Mouse (Mus musculus) fat pad, adult 2 months (tissue): ENCODE results near the gene Agap2.

Experiments used
- DNase-seq: peaks from one replicate; pipeline ENCODE4 v3.0.0-alpha.2; 2011; ENCODE audit warnings: low read depth, low spot score; ENCODE audit errors: extremely low read depth

The Agap2 gene

DNA sequence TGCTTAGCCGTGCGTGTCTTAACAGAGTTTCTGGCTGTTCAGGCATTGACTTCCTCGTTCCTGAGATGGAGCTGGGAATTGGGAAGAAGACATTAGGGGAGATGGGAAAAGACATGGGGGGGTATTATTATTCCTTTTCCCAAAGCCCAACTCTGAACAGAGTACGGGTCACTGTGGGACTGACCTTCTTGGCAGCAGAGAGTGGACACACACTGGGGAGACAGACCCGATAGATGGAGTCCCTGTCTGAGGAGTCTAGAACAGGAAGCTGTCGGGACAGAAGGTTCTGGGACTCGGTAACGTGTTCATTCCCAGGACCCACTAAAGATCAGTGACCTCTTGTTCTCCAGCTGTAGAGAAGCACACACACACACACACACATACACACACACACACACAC, 567 bp downstream of the Agap2 start:
- DNase-seq, result no peak

DNA sequence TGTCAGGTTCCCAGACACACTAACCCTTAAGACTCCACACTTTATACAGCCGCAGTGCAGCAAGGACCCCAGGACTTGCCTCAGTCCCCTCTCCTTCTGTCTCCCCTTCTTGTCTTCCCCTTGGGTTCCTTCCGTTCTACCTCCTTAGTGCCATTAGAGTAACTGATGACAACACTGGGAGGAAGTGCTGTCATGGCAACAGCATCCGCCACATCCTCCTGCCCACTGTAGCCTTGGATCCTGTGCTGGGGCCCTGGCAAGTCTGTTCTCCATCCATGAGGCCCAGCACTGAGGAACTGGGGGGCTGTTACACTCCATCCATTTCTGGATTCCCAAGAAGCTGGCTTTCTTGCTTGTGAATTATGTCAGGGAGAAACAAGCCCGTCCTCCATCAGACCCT, 998 bp downstream of the Agap2 start:
- DNase-seq, result no peak

GRCm38 (mm10) chr10:127077515-127077914, 2.4 kb downstream of the Agap2 start:
- no peak for DNase-seq

GRCm38 (mm10) chr10:127078001-127078676, 3.1 kb downstream of the Agap2 start:
- DNase-seq, result no peak

- no peak for DNase-seq
Measured at GRCm38 (mm10) chr10:127078677-127079575, 3.8 kb downstream of the Agap2 start.

DNA sequence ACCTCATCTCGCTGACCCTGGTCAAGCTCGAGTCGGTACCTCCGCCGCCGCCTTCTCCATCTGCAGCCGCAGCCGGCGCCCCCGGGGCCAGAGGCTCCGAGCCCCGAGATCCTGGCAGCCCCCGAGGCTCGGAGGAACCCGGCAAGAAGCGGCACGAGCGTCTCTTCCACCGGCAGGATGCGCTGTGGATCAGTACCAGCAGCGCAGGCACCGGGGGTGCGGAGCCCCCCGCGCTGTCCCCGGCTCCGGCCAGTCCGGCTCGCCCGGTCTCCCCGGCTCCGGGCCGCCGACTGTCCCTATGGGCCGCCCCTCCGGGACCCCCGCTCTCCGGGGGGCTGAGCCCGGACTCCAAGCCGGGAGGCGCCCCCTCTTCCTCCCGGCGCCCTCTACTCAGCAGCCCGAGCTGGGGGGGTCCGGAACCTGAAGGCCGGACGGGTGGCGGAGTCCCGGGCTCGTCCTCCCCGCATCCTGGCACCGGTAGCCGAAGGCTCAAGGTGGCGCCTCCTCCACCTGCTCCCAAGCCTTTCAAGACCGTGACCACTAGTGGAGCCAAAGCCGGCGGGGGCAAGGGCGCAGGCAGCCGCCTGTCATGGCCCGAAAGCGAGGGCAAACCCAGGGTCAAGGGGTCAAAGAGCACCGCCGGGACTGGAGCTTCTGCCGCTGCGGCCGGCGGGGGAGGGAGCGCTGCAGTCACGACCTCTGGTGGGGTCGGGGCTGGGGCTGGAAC, 4.7 kb downstream of the Agap2 start:
- no peak for DNase-seq

DNA sequence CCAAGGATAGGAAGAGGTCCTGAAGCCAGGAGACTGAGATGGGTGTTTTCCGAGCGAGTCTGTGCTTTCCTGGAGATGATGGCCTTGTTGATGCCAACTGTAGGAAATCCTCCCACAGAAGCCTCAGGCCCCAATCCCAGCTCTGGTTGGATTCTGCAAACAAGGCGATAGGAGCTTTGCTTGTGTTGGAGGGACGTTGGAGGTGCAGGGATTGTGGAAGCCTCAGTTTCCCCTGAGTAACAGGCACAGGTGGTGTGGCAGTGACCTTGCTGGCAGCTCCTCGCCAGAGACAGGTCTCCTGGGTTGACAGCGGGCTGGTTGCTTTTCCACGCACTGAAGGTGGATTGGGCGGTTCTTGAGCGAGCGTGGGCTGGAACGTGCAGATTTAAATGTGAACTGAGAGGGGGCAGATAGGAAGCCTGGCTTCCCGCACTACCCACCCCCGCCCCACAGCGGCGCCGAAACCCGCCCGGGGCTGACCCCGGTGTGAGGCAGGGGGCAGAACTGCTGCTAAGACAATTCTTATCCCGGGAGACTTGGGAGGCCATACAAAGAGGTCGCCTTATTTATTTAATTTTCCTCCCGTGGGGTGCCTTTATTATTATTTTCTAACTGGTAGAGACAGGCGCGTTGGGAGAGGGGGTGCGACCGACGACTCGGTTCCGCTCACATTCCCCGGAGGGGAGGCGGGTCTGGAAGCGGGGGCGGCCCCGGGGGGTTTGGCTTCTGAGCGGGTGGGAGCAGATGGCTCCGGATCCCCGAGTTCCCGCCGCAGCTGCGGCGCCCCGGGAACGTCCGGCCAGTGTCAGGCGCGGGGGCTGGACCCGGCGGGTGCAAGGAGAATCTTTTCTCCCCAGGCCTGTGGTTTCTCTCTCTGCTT, 6.1 kb downstream of the Agap2 start:
- DNase-seq, result no peak

DNA sequence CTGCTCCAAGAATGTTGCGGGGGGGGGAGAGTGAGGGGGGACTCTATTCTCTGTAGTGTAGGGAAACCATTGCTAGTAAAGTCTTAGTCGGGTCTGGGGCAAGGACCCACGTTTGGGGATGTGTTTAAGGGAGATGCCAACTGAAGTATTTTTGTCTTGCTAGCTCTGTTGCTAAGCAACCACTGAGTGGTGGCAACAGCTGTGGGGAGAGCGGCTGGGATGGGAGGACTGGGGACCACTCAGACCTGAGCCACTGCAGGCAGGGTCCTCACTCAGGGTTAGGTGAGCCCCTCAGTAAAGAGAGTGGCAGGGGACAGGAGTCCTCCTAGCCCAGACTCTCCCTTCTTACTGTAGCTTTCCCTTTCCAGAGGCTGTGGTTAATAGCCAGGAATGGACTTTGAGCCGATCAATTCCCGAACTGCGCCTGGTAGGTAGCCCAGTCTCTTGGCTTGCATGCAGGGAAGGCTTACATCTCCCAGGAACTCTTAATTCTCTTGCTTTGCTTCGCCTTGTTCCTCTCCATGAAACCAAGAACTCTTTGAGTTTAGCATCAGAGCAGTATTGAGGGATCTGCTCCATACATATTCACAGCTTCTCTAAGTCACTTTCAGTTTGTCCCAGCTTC, 7.0 kb downstream of the Agap2 start:
- no peak for DNase-seq

- DNase-seq, result no peak
Measured at GRCm38 (mm10) chr10:127083292-127083914, 8.3 kb downstream of the Agap2 start.

DNA sequence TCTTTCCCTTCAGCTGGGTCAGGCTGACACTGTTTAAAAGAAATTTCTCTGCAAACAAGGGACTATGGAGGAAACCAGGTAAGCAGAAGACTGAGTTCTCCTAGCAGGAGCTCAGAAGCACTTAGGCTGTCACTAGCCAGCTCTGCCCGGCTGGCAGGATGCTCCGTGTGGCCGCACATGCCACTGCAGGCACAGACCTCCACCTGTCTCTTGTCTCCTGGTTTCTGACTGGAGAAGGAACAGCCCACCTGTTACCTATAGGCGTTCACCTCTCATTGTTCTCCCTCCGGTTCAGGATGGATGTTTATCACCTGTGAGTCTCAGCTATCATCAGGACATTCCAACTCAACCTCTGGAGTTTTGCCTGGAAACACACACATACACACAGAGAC, 8.8 kb downstream of the Agap2 start:
- DNase-seq, result no peak

GRCm38 (mm10) chr10:127085052-127085451, 10.0 kb downstream of the Agap2 start:
- no peak for DNase-seq

GRCm38 (mm10) chr10:127085633-127086032, 10.5 kb downstream of the Agap2 start:
- DNase-seq, result no peak

DNA sequence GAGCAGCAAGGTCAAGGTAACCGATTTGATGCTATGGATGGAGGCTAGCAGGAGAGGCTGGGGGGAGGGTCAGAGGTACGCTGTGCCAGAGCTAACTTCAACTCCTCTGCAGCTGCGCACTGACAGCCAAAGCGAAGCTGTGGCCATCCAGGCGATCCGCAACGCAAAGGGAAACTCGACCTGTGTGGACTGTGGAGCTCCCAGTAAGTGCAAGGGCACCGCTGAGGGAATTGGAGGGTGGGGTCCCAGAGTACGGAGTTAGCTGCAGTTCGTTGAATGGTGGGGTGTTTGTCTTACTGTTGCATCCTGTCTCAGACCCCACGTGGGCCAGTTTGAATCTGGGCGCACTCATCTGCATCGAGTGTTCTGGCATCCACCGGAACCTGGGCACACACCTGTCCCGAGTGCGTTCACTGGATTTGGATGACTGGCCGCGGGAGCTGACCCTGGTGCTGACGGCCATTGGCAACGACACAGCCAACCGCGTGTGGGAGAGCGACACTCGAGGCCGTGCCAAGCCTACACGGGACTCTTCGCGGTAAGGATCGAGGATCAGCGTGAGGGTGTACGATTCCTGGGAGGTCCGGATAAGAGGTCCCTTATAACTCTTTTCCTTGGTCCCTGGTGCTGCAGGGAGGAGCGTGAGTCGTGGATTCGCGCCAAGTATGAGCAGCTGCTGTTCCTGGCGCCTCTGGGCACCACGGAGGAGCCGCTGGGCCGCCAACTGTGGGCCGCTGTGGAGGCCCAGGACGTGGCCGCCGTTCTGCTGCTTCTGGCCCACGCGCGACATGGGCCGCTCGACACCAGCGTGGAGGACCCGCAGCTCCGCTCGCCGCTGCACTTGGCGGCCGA, 15.7 kb downstream of the Agap2 start:
- no peak for DNase-seq

- no peak for DNase-seq
Measured at GRCm38 (mm10) chr10:127091507-127092396, 16.7 kb downstream of the Agap2 start.

GRCm38 (mm10) chr10:127092742-127093141, 17.7 kb downstream of the Agap2 start:
- no peak for DNase-seq

DNA sequence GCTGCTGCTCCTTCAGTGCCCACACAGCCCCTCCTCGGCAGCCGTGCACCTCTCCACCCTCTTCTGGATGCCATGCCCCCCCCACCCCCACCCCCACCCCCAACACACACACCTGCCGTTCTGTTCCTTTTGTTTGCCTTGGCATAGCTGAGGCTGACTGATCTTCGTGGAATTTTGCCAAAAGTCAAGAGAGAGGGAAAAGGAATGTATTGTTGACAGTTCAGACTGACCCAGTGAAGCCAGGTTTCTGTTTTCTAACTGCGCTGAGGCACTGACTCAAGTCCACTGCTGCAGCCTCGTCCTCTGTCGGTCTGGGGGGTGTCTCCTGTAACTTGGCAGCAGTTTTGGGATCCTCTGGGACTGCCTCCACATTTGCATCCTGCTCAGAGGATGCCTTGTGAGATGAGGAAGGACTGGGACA, 19.3 kb downstream of the Agap2 start:
- DNase-seq, result no peak

DNA sequence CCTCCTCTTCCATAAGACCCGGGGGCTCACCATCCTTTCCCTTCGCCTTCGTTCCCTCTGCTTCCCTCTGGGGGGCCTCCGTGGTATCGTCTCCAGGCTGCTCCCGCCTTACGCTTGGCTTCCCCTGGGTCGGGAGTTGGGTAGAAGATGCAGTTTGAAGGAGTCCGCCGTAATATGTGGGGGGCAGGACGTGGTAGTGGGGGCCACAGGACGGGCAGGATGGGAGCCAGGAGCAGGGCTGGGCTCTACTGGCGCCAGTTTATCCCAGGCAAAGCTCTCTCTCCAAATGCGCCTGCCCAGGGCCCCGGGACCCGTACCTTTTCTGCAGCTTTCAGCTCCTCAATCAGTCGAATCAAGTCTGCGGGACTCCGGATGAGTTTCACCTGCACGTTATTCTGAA, 23.4 kb downstream of the Agap2 start:
- no peak for DNase-seq

DNA sequence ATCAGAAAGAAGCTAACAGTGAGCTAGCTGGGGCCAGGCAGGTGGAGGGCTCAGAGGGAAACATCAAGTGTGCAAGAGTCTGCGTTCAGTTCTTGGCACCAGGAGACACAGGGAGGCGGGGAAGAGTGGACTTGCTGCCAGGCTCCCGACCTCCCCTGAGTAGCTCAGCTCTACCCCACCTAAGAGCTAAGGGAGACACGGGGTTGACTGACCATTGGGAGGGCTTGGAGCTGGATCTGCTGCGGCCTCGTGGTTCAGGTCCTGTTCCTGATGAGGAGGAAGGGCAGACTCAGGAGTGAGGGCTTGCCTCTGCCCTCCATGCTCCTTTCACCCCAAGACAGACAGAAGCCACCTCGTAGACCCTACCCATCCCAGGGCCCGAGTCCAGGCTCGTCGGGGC, 24.1 kb downstream of the Agap2 start:
- DNase-seq, result no peak
